Mouse (Mus musculus) c-Kit-negative CD71-positive TER-119-positive erythroid progenitor cells, embryonic 14.5 days (primary cell): ENCODE results near the gene Oit3.

Source experiments
- DNase-seq: peaks from one replicate; pipeline ENCODE4 v3.0.0-alpha.2; 2013; ENCODE audit warnings: low read depth, low spot score

Oit3 gene

GRCm38 (mm10) chr10:59441735-59442134 is at the start of gene Oit3:
TSS of gene Oit3 (minus strand) at chr10:59441778.
- DNase-seq = no peak

GRCm38 (mm10) chr10:59490920-59491319 is 49.3 kb upstream of the Oit3 start:
- DNase-seq = no peak

GRCm38 (mm10) chr10:59489411-59489810 is 47.8 kb upstream of the Oit3 start:
- DNase-seq = no peak

GRCm38 (mm10) chr10:59487351-59487750 is 45.8 kb upstream of the Oit3 start:
- no peak for DNase-seq

- no peak for DNase-seq
These were observed 42.7 kb upstream of the Oit3 start for GRCm38 (mm10) chr10:59484318-59484717.

GRCm38 (mm10) chr10:59481381-59481780 is 39.8 kb upstream of the Oit3 start:
- no peak for DNase-seq

- DNase-seq = no peak
These were observed 28.9 kb upstream of the Oit3 start for GRCm38 (mm10) chr10:59470451-59470850.

GRCm38 (mm10) chr10:59467297-59467696 is 25.7 kb upstream of the Oit3 start:
- no peak for DNase-seq

GRCm38 (mm10) chr10:59466626-59467025 is 25.0 kb upstream of the Oit3 start:
- no peak for DNase-seq

GRCm38 (mm10) chr10:59465546-59465945 is 24.0 kb upstream of the Oit3 start:
- no peak for DNase-seq

- DNase-seq = no peak
These were observed 20.7 kb upstream of the Oit3 start for GRCm38 (mm10) chr10:59462307-59462706.

GRCm38 (mm10) chr10:59459767-59460166 is 18.2 kb upstream of the Oit3 start:
- DNase-seq = no peak

- no peak for DNase-seq
These were observed 13.1 kb upstream of the Oit3 start for GRCm38 (mm10) chr10:59454631-59455030.

GRCm38 (mm10) chr10:59451839-59452238 is 10.3 kb upstream of the Oit3 start:
- no peak for DNase-seq

GRCm38 (mm10) chr10:59447546-59447945 is 6.0 kb upstream of the Oit3 start:
- no peak for DNase-seq

- DNase-seq = no peak
These were observed 5.4 kb upstream of the Oit3 start for GRCm38 (mm10) chr10:59446911-59447437.

GRCm38 (mm10) chr10:59444635-59445034 is 3.1 kb upstream of the Oit3 start:
- no peak for DNase-seq

- DNase-seq = no peak
These were observed 2.5 kb upstream of the Oit3 start for GRCm38 (mm10) chr10:59444106-59444505.

- DNase-seq = no peak
These were observed 1.6 kb upstream of the Oit3 start for GRCm38 (mm10) chr10:59443212-59443611.

GRCm38 (mm10) chr10:59440177-59440576 is 1.4 kb downstream of the Oit3 start:
- DNase-seq = no peak

GRCm38 (mm10) chr10:59439508-59439931 is 2.1 kb downstream of the Oit3 start:
- no peak for DNase-seq

GRCm38 (mm10) chr10:59438651-59439050 is 2.9 kb downstream of the Oit3 start:
- no peak for DNase-seq

GRCm38 (mm10) chr10:59435746-59436145 is 5.8 kb downstream of the Oit3 start:
- no peak for DNase-seq

- DNase-seq = no peak
These were observed 10.8 kb downstream of the Oit3 start for GRCm38 (mm10) chr10:59430701-59431218.
